Mouse (Mus musculus): ENCODE measurements around the gene Top3a.

- no peak for TF ChIP-seq USF1 (IDR thresholded peaks at IDR 0.05; ENCODE audit: low read depth)
- TF ChIP-seq POLR2A (IDR thresholded peaks at IDR 0.05; ENCODE audit: insufficient read length, low read depth): no peak
- no peak for TF ChIP-seq POLR2AphosphoS2 (IDR thresholded peaks at IDR 0.05; ENCODE audit: insufficient read length, low read depth)
- no peak for TF ChIP-seq SRF (IDR thresholded peaks at IDR 0.05; ENCODE audit: control insufficient read depth, insufficient read length, low read depth)
- TF ChIP-seq E2F4 (IDR thresholded peaks at IDR 0.05; ENCODE audit: insufficient read depth): no peak
- no peak for TF ChIP-seq REST (IDR thresholded peaks at IDR 0.05; ENCODE audit: insufficient read depth, insufficient read length)
- TF ChIP-seq TCF12 (IDR thresholded peaks at IDR 0.05; ENCODE audit: insufficient read depth, poor library complexity, severe bottlenecking): no peak
- no peak for TF ChIP-seq TCF3 (IDR thresholded peaks at IDR 0.05; ENCODE audit: insufficient read length, low read depth)
Observed at GRCm38 (mm10) chr11:60740321-60740720, 36.8 kb downstream of the Top3a start.

Data from myocyte (in vitro differentiated cells).